Mouse (Mus musculus): ENCODE data around the gene Disc1.

Gene Disc1

GRCm38 (mm10) chr8:125053505-125054435 lies at the start of gene Disc1:
Gene Disc1 (plus strand): TSS chr8:125054195.
- no peak for DNase-seq

GRCm38 (mm10) chr8:125012695-125013627 lies 41.0 kb upstream of the Disc1 start, which contains the start of gene Tsnax:
Gene Tsnax (plus strand): TSS chr8:125012997.
- peak; percentile 94 for DNase-seq

GRCm38 (mm10) chr8:125024085-125024484 lies 29.9 kb upstream of the Disc1 start:
- DNase-seq, result no peak

GRCm38 (mm10) chr8:125027211-125027610 lies 26.8 kb upstream of the Disc1 start:
- no peak for DNase-seq

- DNase-seq, result no peak
Measured at GRCm38 (mm10) chr8:125028841-125029240, 25.2 kb upstream of the Disc1 start.

- DNase-seq, result no peak
Measured at GRCm38 (mm10) chr8:125031276-125031675, 22.7 kb upstream of the Disc1 start.

- DNase-seq, result peak; percentile 50
Measured at GRCm38 (mm10) chr8:125034669-125035068, 19.3 kb upstream of the Disc1 start.

GRCm38 (mm10) chr8:125037081-125037480 lies 16.9 kb upstream of the Disc1 start:
- DNase-seq, result no peak

- no peak for DNase-seq
Measured at GRCm38 (mm10) chr8:125038731-125039130, 15.3 kb upstream of the Disc1 start.

GRCm38 (mm10) chr8:125040587-125041375 lies 13.2 kb upstream of the Disc1 start:
- DNase-seq, result no peak

- peak; percentile 7 for DNase-seq
Measured at GRCm38 (mm10) chr8:125041496-125041895, 12.5 kb upstream of the Disc1 start.

- no peak for DNase-seq
Measured at GRCm38 (mm10) chr8:125043394-125043793, 10.6 kb upstream of the Disc1 start.

GRCm38 (mm10) chr8:125043935-125044334 lies 10.1 kb upstream of the Disc1 start:
- DNase-seq, result no peak

GRCm38 (mm10) chr8:125045760-125046159 lies 8.2 kb upstream of the Disc1 start:
- DNase-seq, result no peak

GRCm38 (mm10) chr8:125049051-125049750 lies 4.8 kb upstream of the Disc1 start:
- DNase-seq, result no peak

- no peak for DNase-seq
Measured at GRCm38 (mm10) chr8:125049826-125050225, 4.2 kb upstream of the Disc1 start.

GRCm38 (mm10) chr8:125052026-125052425 lies 2.0 kb upstream of the Disc1 start:
- peak; percentile 59 for DNase-seq

- peak; percentile 29 for DNase-seq
Measured at GRCm38 (mm10) chr8:125054436-125054810, 428 bp downstream of the Disc1 start.

GRCm38 (mm10) chr8:125060904-125061303 lies 6.9 kb downstream of the Disc1 start:
- DNase-seq, result no peak

- DNase-seq, result no peak
Measured at GRCm38 (mm10) chr8:125065596-125065995, 11.6 kb downstream of the Disc1 start.

GRCm38 (mm10) chr8:125066913-125067595 lies 13.1 kb downstream of the Disc1 start:
- peak; percentile 75 for DNase-seq
